Mouse (Mus musculus) bone marrow macrophage, adult 2 months (primary cell): ENCODE results near the gene Rapgef1. TPM values are rescaled to one million over a fixed set of nuclear protein-coding genes. Genes with fewer than 3 reads are reported as not detected.
A peak's percentile ranks its signal among the peaks of the same experiment; 100 is the strongest.

Experiments
- H3K27ac ChIP-seq: 2 replicates; pipeline ENCODE4 v1.5.1; 2012; ENCODE audit warnings: low read depth, low read length; ENCODE audit not compliant: insufficient read depth
- H3K4me1 ChIP-seq: 2 replicates; pipeline ENCODE4 v1.6.1; 2012; ENCODE audit warnings: low read length; ENCODE audit not compliant: control insufficient read depth, insufficient read depth
- H3K4me3 ChIP-seq: 2 replicates; pipeline ENCODE4 v1.5.1; 2012; ENCODE audit warnings: mild to moderate bottlenecking, low read length, moderate library complexity; ENCODE audit not compliant: insufficient read depth
- CTCF ChIP-seq: IDR thresholded peaks from 2 replicates; pipeline ENCODE4 v1.5.1; 2012; ENCODE audit warnings: low read depth, mild to moderate bottlenecking, low read length, moderate library complexity
- POLR2A ChIP-seq: IDR thresholded peaks from 2 replicates; pipeline ENCODE4 v1.6.1; 2012; ENCODE audit warnings: mild to moderate bottlenecking, low read depth, low read length, borderline replicate concordance
- polyA plus RNA-seq: library from polyadenylated mRNA; stranded (reverse); fragments of >200 nt; gene quantifications from 2 replicates; pipeline ENCODE4 v1.2.4, GENCODE M21; 2012; ENCODE audit not compliant: missing spikeins, insufficient read depth, insufficient read length

The Rapgef1 gene
- polyA plus RNA-seq, 1 experiment = 23.6 TPM

- peak overlapping the region; percentile 41 for H3K4me3 ChIP-seq
- TF ChIP-seq POLR2A = no peak
- TF ChIP-seq CTCF = peak; percentile 44; the same call in 1 of the 2 replicates
- peak overlapping the region; percentile 17 for H3K27ac ChIP-seq
- peaks cover 68% of the 10 kb centered on the region for H3K4me1 ChIP-seq
Measured at GRCm38 (mm10) chr2:29670231-29670991, 50.9 kb downstream of the Rapgef1 start.

GRCm38 (mm10) chr2:29671374-29671773 lies 51.9 kb downstream of the Rapgef1 start:
- H3K4me1 ChIP-seq = peaks cover 69% of the 10 kb centered on the region
- no peak overlapping the region for H3K27ac ChIP-seq
- TF ChIP-seq POLR2A = no peak
- no peak for TF ChIP-seq CTCF
- no peak overlapping the region for H3K4me3 ChIP-seq

GRCm38 (mm10) chr2:29671856-29672255 lies 52.3 kb downstream of the Rapgef1 start:
- no peak for TF ChIP-seq CTCF
- H3K4me1 ChIP-seq = peaks cover 72% of the 10 kb centered on the region
- no peak overlapping the region for H3K4me3 ChIP-seq
- H3K27ac ChIP-seq = no peak overlapping the region

- peaks cover 70% of the 10 kb centered on the region for H3K4me1 ChIP-seq
- peak overlapping the region; percentile 80 for H3K27ac ChIP-seq
- no peak for TF ChIP-seq CTCF
- no peak for TF ChIP-seq POLR2A
- H3K4me3 ChIP-seq = no peak overlapping the region
Measured at GRCm38 (mm10) chr2:29672746-29673536, 53.4 kb downstream of the Rapgef1 start.

GRCm38 (mm10) chr2:29674087-29674486 lies 54.6 kb downstream of the Rapgef1 start:
- H3K27ac ChIP-seq = no peak overlapping the region
- H3K4me1 ChIP-seq = peaks cover 69% of the 10 kb centered on the region
- H3K4me3 ChIP-seq = no peak overlapping the region
- TF ChIP-seq CTCF (no peak), POLR2A (no peak)

- no peak for TF ChIP-seq POLR2A
- TF ChIP-seq CTCF = no peak
- H3K27ac ChIP-seq = no peak overlapping the region
- no peak overlapping the region for H3K4me3 ChIP-seq
- H3K4me1 ChIP-seq = peaks cover 69% of the 10 kb centered on the region
Measured at GRCm38 (mm10) chr2:29674545-29674944, 55.0 kb downstream of the Rapgef1 start.

- H3K4me1 ChIP-seq = peaks cover 64% of the 10 kb centered on the region
- no peak overlapping the region for H3K4me3 ChIP-seq
- TF ChIP-seq CTCF = no peak
- no peak for TF ChIP-seq POLR2A
- no peak overlapping the region for H3K27ac ChIP-seq
Measured at GRCm38 (mm10) chr2:29675846-29676245, 56.3 kb downstream of the Rapgef1 start.

GRCm38 (mm10) chr2:29676513-29676912 lies 57.0 kb downstream of the Rapgef1 start:
- Histone ChIP-seq H3K4me3 (no peak overlapping the region), H3K27ac (no peak overlapping the region), H3K4me1 (peaks cover 58% of the 10 kb centered on the region)
- TF ChIP-seq POLR2A (no peak), CTCF (no peak)

GRCm38 (mm10) chr2:29677842-29678241 lies 58.3 kb downstream of the Rapgef1 start:
- Histone ChIP-seq H3K4me1 (peaks cover 45% of the 10 kb centered on the region), H3K27ac (0 out of 2 replicates have a peak overlapping the region, but pooled peaks have one; percentile 8), H3K4me3 (no peak overlapping the region)
- TF ChIP-seq CTCF = no peak
- no peak for TF ChIP-seq POLR2A

- no peak overlapping the region for H3K4me3 ChIP-seq
- TF ChIP-seq POLR2A (no peak), CTCF (no peak)
- peaks cover 40% of the 10 kb centered on the region for H3K4me1 ChIP-seq
- peak overlapping the region; percentile 52 for H3K27ac ChIP-seq
Measured at GRCm38 (mm10) chr2:29678524-29678923, 59.0 kb downstream of the Rapgef1 start.
